In genomic region chr4:27965046-27965681, GRCm38 (mm10) we compare ENCODE assay signal across 8 mouse cellular contexts.
DNase-seq lines count a peak whose midpoint lies in the region; ATAC-seq and TF ChIP-seq lines count a peak whose summit lies in the region.

No protein-coding gene starts in this region.

- no peak for DNase-seq in hindbrain, embryonic 11.5 days (ENCODE audit: low spot score)
- peak; percentile 73 for DNase-seq in brain, adult 2 months (ENCODE audit: low read depth, low spot score)
- DNase-seq in heart, postnatal 4 days = peak; percentile 19
- DNase-seq in midbrain, postnatal 0 days (ENCODE audit: low spot score) = peak; percentile 76
- DNase-seq in thymus, postnatal 0 days (ENCODE audit: low spot score) = no peak
- no peak for DNase-seq in adrenal gland, postnatal 4 days (ENCODE audit: low spot score in 2 of 2)
- no peak for DNase-seq in thymus, postnatal 36 days

- no peaks in the 10 kb centered on the region for H3K4me1 ChIP-seq in hindbrain, embryonic 11.5 days (replicated peaks; ENCODE audit: control insufficient read depth, insufficient read depth, low read length)
- H3K4me1 ChIP-seq in hindbrain, embryonic 13.5 days (replicated peaks) = no peaks in the 10 kb centered on the region
- H3K4me1 ChIP-seq in midbrain, postnatal 0 days (ENCODE audit: insufficient read depth, low read length) = no peaks in the 10 kb centered on the region

- no peak overlapping the region for H3K27ac ChIP-seq in hindbrain, embryonic 11.5 days (ENCODE audit: low read depth, low read length)
- H3K27ac ChIP-seq in hindbrain, embryonic 13.5 days = no peak overlapping the region
- H3K27ac ChIP-seq in midbrain, postnatal 0 days (ENCODE audit: low read depth, low read length) = no peak overlapping the region

- H3K9me3 ChIP-seq in hindbrain, embryonic 11.5 days (ENCODE audit: control insufficient read depth, low read length) = no peaks in the 10 kb centered on the region
- H3K9me3 ChIP-seq in hindbrain, embryonic 13.5 days = no peaks in the 10 kb centered on the region
- H3K9me3 ChIP-seq in midbrain, postnatal 0 days (ENCODE audit: low read length) = no peaks in the 10 kb centered on the region

- WGBS in hindbrain, embryonic 11.5 days = 32% methylated on average over 7 of the region's 7 CpGs
- 24% methylated on average over 7 of the region's 7 CpGs for WGBS in hindbrain, embryonic 13.5 days
- 20% methylated on average over 7 of the region's 7 CpGs for WGBS in midbrain, postnatal 0 days

- H3K4me3 ChIP-seq in hindbrain, embryonic 11.5 days (ENCODE audit: low read depth, low read length) = no peak overlapping the region
- H3K4me3 ChIP-seq in hindbrain, embryonic 13.5 days = no peak overlapping the region
- H3K4me3 ChIP-seq in midbrain, postnatal 0 days (ENCODE audit: low read depth, low read length) = no peak overlapping the region

- no peaks in the 10 kb centered on the region for H3K27me3 ChIP-seq in hindbrain, embryonic 11.5 days (ENCODE audit: control insufficient read depth, insufficient read depth, low read length)
- H3K27me3 ChIP-seq in hindbrain, embryonic 13.5 days = no peaks in the 10 kb centered on the region
- peaks cover 8% of the 10 kb centered on the region for H3K27me3 ChIP-seq in midbrain, postnatal 0 days (ENCODE audit: insufficient read depth, low read length)

- ATAC-seq in hindbrain, embryonic 11.5 days (ENCODE audit: low FRiP score) = peak; percentile 54; the same call in 1 of the 2 replicates
- no peak for ATAC-seq in hindbrain, embryonic 13.5 days (ENCODE audit: low FRiP score)
- ATAC-seq in midbrain, postnatal 0 days (ENCODE audit: low FRiP score) = no peak

- no peaks in the 10 kb centered on the region for H3K36me3 ChIP-seq in hindbrain, embryonic 11.5 days (ENCODE audit: control insufficient read depth, insufficient read depth, low read length)
- H3K36me3 ChIP-seq in hindbrain, embryonic 13.5 days = no peaks in the 10 kb centered on the region
- no peaks in the 10 kb centered on the region for H3K36me3 ChIP-seq in midbrain, postnatal 0 days (ENCODE audit: insufficient read depth, low read length)

- no peak overlapping the region for H3K4me2 ChIP-seq in hindbrain, embryonic 11.5 days (replicated peaks; ENCODE audit: low read depth, low read length)
- no peak overlapping the region for H3K4me2 ChIP-seq in hindbrain, embryonic 13.5 days
- no peak overlapping the region for H3K4me2 ChIP-seq in midbrain, postnatal 0 days (ENCODE audit: low read depth, low read length, poor library complexity, severe bottlenecking)

- TF ChIP-seq CTCF in midbrain, postnatal 0 days (IDR thresholded peaks at IDR 0.05) = peak; percentile 76

- no peak overlapping the region for H3K9ac ChIP-seq in hindbrain, embryonic 11.5 days (ENCODE audit: low read depth, low read length)
- H3K9ac ChIP-seq in hindbrain, embryonic 13.5 days = no peak overlapping the region
- no peak overlapping the region for H3K9ac ChIP-seq in midbrain, postnatal 0 days (replicated peaks; ENCODE audit: low read length, poor library complexity, severe bottlenecking)

Comparison
In these comparisons a context has a peak if more than half of its experiments do, and no peak if none do; other contexts are left out.
1. DNase-seq: peak in brain, adult 2 months (single experiment), heart, postnatal 4 days (single experiment) and midbrain, postnatal 0 days (single experiment); none in hindbrain, embryonic 11.5 days (single experiment), thymus, postnatal 0 days (single experiment), adrenal gland, postnatal 4 days (0 of 2) and thymus, postnatal 36 days (0 of 2).